ENCODE assay signal across 9 mouse cellular contexts in genomic region chrX:75672976-75673375, GRCm38 (mm10).
DNase-seq lines count a peak whose midpoint lies in the region; ATAC-seq and TF ChIP-seq lines count a peak whose summit lies in the region.
"Had no signal": no experiment of that assay in that cellular context is flagged by ENCODE, and none has a peak within 500 bp of the region (broad histone marks: within the 10 kb centered on the region; RNA-seq: fewer than 3 reads in every experiment).

No protein-coding gene starts in this region.

- no peak for ATAC-seq in hindbrain, embryonic 16.5 days
- no peak for ATAC-seq in liver, embryonic 15.5 days (ENCODE audit: insufficient read depth)
- ATAC-seq in stomach, embryonic 14.5 days (ENCODE audit: insufficient number of reproducible peaks, insufficient read depth, low FRiP score, low read depth): no peak
- ATAC-seq in megakaryocyte-erythroid progenitor cell, adult 5-6 weeks (replicated peaks; ENCODE audit: low FRiP score, low TSS enrichment, poor library complexity, severe bottlenecking): no peak

- in situ Hi-C loops in ES-E14 (cut with MboI; ENCODE audit: low sequenced_read_pairs in 2 of 2, unreplicated experiment in 2 of 2): no loop called here

- H3K27ac ChIP-seq in ES-E14 (ENCODE audit: insufficient read depth, low read depth, low read length, poor library complexity, severe bottlenecking): peak overlapping the region; percentile 66; the same call in 1 of the 2 replicates
- H3K27ac ChIP-seq in forebrain, embryonic 10.5 days: peak overlapping the region; percentile 75
- no peak overlapping the region for H3K27ac ChIP-seq in hindbrain, embryonic 16.5 days (ENCODE audit: low read depth, low read length)
- no peak overlapping the region for H3K27ac ChIP-seq in liver, embryonic 15.5 days (replicated peaks)
- no peak overlapping the region for H3K27ac ChIP-seq in stomach, embryonic 14.5 days (ENCODE audit: low read length)

- no peak overlapping the region; the same call in 1 of the 2 replicates for H3K9ac ChIP-seq in ES-E14 (ENCODE audit: insufficient read depth, low read depth, low read length, poor library complexity, severe bottlenecking)
- 0 out of 2 replicates have a peak overlapping the region, but pooled peaks have one; percentile 54 for H3K9ac ChIP-seq in hindbrain, embryonic 16.5 days (ENCODE audit: low read depth, low read length)
- no peak overlapping the region for H3K9ac ChIP-seq in liver, embryonic 15.5 days
- no peak overlapping the region for H3K9ac ChIP-seq in stomach, embryonic 14.5 days (replicated peaks; ENCODE audit: low read depth, low read length)

- peak; percentile 7 for DNase-seq in heart, adult 18-20 months
- DNase-seq in heart, postnatal 25 days (ENCODE audit: low spot score): no peak
- no peak for DNase-seq in ES-E14 (ENCODE audit: low read depth, low spot score)
- no peak for DNase-seq in forebrain, embryonic 10.5 days (ENCODE audit: extremely low spot score, low spot score)

- no peaks in the 10 kb centered on the region for H3K36me3 ChIP-seq in ES-E14 (ENCODE audit: control insufficient read depth, insufficient read depth, low read length, poor library complexity, severe bottlenecking)
- no peaks in the 10 kb centered on the region for H3K36me3 ChIP-seq in forebrain, embryonic 10.5 days (replicated peaks)
- no peaks in the 10 kb centered on the region for H3K36me3 ChIP-seq in hindbrain, embryonic 16.5 days (ENCODE audit: control insufficient read depth, insufficient read depth, low read length)
- no peaks in the 10 kb centered on the region for H3K36me3 ChIP-seq in liver, embryonic 15.5 days (replicated peaks)
- H3K36me3 ChIP-seq in stomach, embryonic 14.5 days (ENCODE audit: control insufficient read depth, insufficient read depth, low read length): no peaks in the 10 kb centered on the region

- intact Hi-C loops in heart, postnatal 25 days (cut with DNase I): loop anchor here (5.0 kb wide), 1 partner anchor 529 kb away; no protein-coding TSS in a partner anchor

- no peaks in the 10 kb centered on the region for H3K9me3 ChIP-seq in ES-E14 (ENCODE audit: control insufficient read depth, insufficient read depth, low read depth, low read length)
- H3K9me3 ChIP-seq in forebrain, embryonic 10.5 days: peaks cover 6% of the 10 kb centered on the region; the same call in 1 of the 2 replicates
- peaks cover 4% of the 10 kb centered on the region; the same call in 1 of the 2 replicates for H3K9me3 ChIP-seq in hindbrain, embryonic 16.5 days (ENCODE audit: control insufficient read depth, low read length)
- no peaks in the 10 kb centered on the region for H3K9me3 ChIP-seq in liver, embryonic 15.5 days (replicated peaks)
- H3K9me3 ChIP-seq in stomach, embryonic 14.5 days (ENCODE audit: control insufficient read depth, low read depth, low read length): no peaks in the 10 kb centered on the region; the same call in 1 of the 2 replicates

- H3K27me3 ChIP-seq in forebrain, embryonic 10.5 days (ENCODE audit: poor library complexity, severe bottlenecking): no peaks in the 10 kb centered on the region
- H3K27me3 ChIP-seq in hindbrain, embryonic 16.5 days (replicated peaks; ENCODE audit: control insufficient read depth, insufficient read depth, low read length): no peaks in the 10 kb centered on the region
- no peaks in the 10 kb centered on the region for H3K27me3 ChIP-seq in liver, embryonic 15.5 days
- no peaks in the 10 kb centered on the region for H3K27me3 ChIP-seq in stomach, embryonic 14.5 days (ENCODE audit: control insufficient read depth, insufficient read depth, low read length)

- peak overlapping the region in 1 of 2 experiments; percentile 52; a peak in 1 of 4 replicates for H3K4me3 ChIP-seq in ES-E14 (ENCODE audit: insufficient read depth in 1 of 2, low read depth in 1 of 2, low read length in 2 of 2, poor library complexity in 1 of 2, severe bottlenecking in 1 of 2)
- H3K4me3 ChIP-seq in forebrain, embryonic 10.5 days: peak overlapping the region; percentile 31
- peak overlapping the region; percentile 23 for H3K4me3 ChIP-seq in hindbrain, embryonic 16.5 days (ENCODE audit: low read length)
- H3K4me3 ChIP-seq in liver, embryonic 15.5 days (replicated peaks): peak overlapping the region; percentile 27
- peak overlapping the region; percentile 5 for H3K4me3 ChIP-seq in stomach, embryonic 14.5 days (ENCODE audit: low read depth, low read length)
- H3K4me3 ChIP-seq: myocyte had no signal

- 76% methylated on average over 13 of the region's 13 CpGs for WGBS in forebrain, embryonic 10.5 days
- WGBS in hindbrain, embryonic 16.5 days: 80% methylated on average over 13 of the region's 13 CpGs
- WGBS in liver, embryonic 15.5 days (ENCODE audit: insufficient replicate concordance): 59% methylated on average over 13 of the region's 13 CpGs
- 82% methylated on average over 13 of the region's 13 CpGs for WGBS in stomach, embryonic 14.5 days

- H3K4me2 ChIP-seq in hindbrain, embryonic 16.5 days (ENCODE audit: low read length): peak overlapping the region; percentile 48
- H3K4me2 ChIP-seq in liver, embryonic 15.5 days: peak overlapping the region; percentile 55
- H3K4me2 ChIP-seq in stomach, embryonic 14.5 days (replicated peaks; ENCODE audit: low read depth, low read length): peak overlapping the region; percentile 25

- no peaks in the 10 kb centered on the region for H3K4me1 ChIP-seq in ES-E14 (ENCODE audit: control insufficient read depth in 2 of 2, insufficient read depth in 2 of 2, low read length in 2 of 2, poor library complexity in 1 of 2)
- H3K4me1 ChIP-seq in forebrain, embryonic 10.5 days: no peaks in the 10 kb centered on the region
- H3K4me1 ChIP-seq in hindbrain, embryonic 16.5 days (ENCODE audit: control insufficient read depth, insufficient read depth, low read depth, low read length): no peaks in the 10 kb centered on the region
- H3K4me1 ChIP-seq in liver, embryonic 15.5 days (replicated peaks): no peaks in the 10 kb centered on the region; the same call in 1 of the 2 replicates
- H3K4me1 ChIP-seq in stomach, embryonic 14.5 days (ENCODE audit: control insufficient read depth, insufficient read depth, low read length): no peaks in the 10 kb centered on the region

TF ChIP-seq in ES-E14, 5 proteins besides CTCF, POLR2A, EP300 and RAD21:
- TF ChIP-seq MAFK (IDR thresholded peaks at IDR 0.05; ENCODE audit: insufficient read depth, low read depth, low read length) (no peak), HCFC1 (IDR thresholded peaks at IDR 0.05; ENCODE audit: borderline replicate concordance, insufficient read depth, low read length) (no peak), ZNF384 (IDR thresholded peaks at IDR 0.05; ENCODE audit: low read depth, low read length) (no peak), ZC3H11A (IDR thresholded peaks at IDR 0.05; ENCODE audit: borderline replicate concordance, low read depth, low read length) (no peak), CHD2 (IDR thresholded peaks at IDR 0.05; ENCODE audit: low read depth, low read length) (no peak)

Comparison
In these comparisons a context has a peak if more than half of its experiments do, and no peak if none do; other contexts are left out.
1. DNase-seq: peak in heart, adult 18-20 months (2 of 2); none in heart, postnatal 25 days (single experiment), ES-E14 (single experiment) and forebrain, embryonic 10.5 days (single experiment).
2. H3K27ac ChIP-seq: peak in ES-E14 (single experiment) and forebrain, embryonic 10.5 days (single experiment); none in hindbrain, embryonic 16.5 days (single experiment), liver, embryonic 15.5 days (single experiment) and stomach, embryonic 14.5 days (single experiment).
3. Peak in every context shown above with its lines, with median percentiles within 50 percentile points of each other: H3K4me2 ChIP-seq.